Mouse (Mus musculus): ENCODE data around the gene Mylk4. TPM values are rescaled to one million over a fixed set of nuclear protein-coding genes. Genes with fewer than 3 reads are reported as not detected.

Gene Mylk4
- total RNA-seq, 2 experiments from 2014 or later, result 0.15 to 0.18 TPM

DNA sequence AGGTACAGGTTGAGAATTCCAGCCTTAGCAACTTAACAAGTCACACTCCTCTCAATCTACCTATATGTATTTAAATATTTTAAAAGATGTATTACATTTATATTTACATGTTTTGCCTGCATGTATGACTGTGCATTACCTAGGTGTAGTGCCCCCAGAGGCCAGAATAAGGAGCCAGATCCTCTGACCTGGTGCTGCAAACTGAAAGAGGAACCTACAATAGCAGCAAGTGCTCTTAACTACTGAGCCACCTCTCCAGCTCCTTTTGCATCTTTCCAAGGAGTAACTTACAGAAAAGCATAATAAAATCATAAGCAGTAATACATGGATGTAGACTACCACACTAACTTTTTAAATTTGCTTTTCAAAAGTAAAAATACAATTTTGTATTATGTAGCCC is 17.1 kb upstream of the Mylk4 start:
- intact Hi-C loops (cut with DNase I), result loop anchor here (10.0 kb wide), 1 partner anchor 1006 kb away; no protein-coding TSS in a partner anchor
- DNase-seq (ENCODE audit: low spot score in 2 of 2), result no peak

DNA sequence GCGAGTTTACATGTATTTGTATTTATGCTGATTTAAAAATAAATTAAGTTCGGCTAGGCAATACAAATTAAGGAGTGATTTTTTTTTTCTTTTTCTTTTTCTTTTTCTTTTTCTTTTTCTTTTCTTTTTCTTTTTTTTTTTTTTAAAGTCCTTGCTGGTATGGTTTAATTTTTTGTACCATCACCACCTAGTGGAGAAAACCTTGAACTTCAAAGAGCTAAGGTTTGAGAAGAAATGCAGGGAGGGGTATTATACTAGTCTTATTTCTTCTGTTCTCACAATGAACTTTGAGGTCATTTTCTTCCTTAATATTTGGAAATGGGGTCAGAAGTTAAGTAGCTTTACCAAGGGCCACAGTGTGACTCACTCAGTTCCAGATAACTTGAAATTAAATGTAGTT is 15.4 kb upstream of the Mylk4 start:
- intact Hi-C loops (cut with DNase I), result no loop called here
- no peak for DNase-seq (ENCODE audit: low spot score in 2 of 2)

DNA sequence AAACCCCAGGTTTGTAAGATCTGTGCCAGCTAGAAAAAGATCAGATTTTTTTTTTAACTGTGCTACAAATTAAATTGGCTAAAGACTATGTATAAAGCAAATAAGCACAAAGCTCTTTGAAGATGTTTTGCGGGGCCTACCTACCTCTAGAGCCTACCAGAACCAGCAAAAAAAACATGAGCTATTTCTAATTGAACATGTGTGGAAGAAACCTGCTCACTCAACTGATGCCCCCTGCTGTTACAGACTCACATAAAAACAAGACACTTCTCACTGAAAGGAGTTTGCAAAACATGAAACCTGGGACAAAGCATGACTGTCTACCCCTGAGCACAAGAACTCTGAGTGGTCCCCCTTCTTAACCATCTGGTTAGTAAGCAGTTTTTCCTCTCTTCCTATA is 13.3 kb upstream of the Mylk4 start:
- intact Hi-C loops (cut with DNase I), result loop anchor here (2.0 kb wide), 1 partner anchor 28 kb away; no protein-coding TSS in a partner anchor
- DNase-seq (ENCODE audit: low spot score in 2 of 2), result no peak

DNA sequence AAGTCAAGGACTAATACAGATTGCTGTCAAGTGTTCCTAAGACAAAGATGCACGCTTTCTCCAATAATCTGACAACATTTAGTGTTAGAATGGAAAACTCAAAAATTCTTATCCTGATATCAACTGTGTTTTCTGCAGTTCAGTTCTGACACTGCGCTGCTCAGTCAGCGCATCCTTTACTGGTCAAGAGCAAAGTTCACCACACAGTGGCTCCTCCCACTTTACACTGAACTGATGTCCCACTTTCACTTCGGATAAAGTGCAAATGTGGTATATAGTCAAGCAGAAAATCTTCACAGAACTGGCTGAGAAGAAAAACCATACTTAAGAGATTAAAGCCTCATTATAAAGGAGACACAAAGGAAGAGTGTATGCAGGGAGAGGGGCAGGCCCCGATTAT is 11.4 kb upstream of the Mylk4 start:
- DNase-seq (ENCODE audit: low spot score in 2 of 2), result no peak
- intact Hi-C loops (cut with DNase I), result no loop called here

DNA sequence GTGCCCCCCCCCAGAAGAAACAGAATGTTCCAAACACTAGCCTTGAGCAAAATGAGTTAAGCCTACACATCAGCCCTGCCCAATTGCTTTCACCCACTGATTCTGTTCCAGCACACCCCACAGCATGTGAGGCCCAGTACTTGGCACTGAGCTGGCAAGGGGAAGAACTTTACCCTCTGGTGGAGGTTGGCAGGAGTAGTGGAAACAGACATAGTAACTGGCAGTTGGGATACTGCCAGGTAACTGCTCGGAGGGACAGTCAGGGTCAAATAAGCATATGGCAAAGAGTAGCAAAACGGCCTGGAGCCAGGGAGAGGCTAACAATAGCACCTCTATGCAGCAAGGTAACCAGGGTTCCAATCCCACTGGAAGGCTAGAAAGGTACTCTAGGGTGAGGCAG is 10.9 kb upstream of the Mylk4 start:
- intact Hi-C loops (cut with DNase I), result no loop called here

DNA sequence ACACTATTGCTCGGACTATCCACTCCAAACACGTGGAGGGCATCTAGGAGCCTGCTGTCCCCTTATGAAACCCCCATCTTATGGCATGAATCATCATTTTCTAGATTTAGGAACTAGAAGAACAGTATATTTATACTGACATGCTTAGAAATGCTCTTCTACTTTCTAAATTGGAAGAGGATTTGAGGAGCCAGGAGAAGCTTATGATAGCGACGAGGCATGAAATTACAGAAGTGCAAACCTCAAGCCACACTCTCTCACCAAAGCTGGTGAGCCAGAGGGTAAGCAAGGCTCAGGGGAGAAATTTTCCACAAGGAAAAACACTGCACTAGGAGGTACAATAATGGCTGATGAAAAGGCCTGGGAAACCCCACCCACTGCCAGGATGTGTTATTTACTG is 6.0 kb upstream of the Mylk4 start:
- intact Hi-C loops (cut with DNase I), result no loop called here
- no peak for DNase-seq (ENCODE audit: low spot score in 2 of 2)

More for the DNA sequence above, 10.9 kb upstream of the Mylk4 start:
- no peak for DNase-seq (ENCODE audit: low spot score in 2 of 2)

DNA sequence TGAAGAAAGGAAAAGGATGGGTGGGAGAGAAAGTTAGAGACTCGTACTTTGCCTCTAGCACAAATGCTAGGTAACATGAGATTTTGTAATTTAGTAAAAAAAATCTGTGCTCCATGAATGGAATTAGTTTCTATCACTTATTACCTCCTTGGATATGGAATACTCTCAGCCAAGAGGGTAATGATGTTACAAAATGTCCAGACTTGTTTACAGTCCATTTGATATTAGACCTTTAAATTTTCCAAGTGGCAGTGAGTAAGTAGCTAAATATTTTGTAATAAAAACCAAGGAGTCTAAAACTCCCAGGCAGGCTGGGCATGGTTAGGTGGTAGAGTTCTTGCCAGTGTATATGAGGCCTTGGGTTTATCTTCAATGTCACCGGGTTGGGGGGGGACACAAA is 3.8 kb upstream of the Mylk4 start:
- no peak for DNase-seq (ENCODE audit: low spot score in 2 of 2)
- intact Hi-C loops (cut with DNase I), result no loop called here

DNA sequence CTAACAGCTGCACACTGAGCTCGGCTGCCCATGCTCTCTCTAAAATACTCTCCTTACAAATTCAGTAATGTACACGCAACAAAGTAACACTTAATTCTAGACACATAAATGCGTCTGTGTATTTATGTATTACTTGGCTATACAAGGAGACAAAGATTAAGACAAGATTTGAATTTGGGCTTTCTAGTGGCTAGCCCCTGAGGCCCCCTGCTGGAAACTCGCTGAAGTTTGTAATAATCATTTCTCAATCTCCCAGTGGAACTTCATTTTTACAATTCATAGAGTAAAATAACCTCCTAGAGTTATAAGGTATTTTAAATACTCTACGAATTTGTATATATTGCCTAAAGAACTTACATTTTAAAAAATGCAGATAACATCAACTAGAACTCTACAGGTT is 699 bp downstream of the Mylk4 start:
- DNase-seq (ENCODE audit: low spot score in 2 of 2), result no peak
- intact Hi-C loops (cut with DNase I), result no loop called here

DNA sequence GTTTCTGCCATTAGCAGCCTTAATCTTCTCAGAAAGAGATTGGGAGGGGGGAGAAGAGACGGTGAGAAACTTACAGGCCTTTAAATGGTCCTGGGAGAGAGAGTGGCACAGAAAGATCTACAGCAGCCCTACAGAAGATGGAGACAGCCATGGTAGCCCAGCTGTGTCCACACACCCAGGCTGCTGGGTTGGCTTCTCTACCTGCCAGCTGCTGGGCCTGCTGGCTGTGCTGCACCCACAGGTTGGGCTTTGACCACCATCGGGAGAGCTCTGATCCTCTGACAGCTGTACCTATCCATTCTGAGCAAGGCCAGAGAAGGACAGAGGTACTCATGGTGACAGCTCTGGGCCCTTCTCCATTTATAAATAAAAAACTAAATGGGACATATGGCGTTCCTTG is 4.9 kb downstream of the Mylk4 start:
- intact Hi-C loops (cut with DNase I), result no loop called here
- DNase-seq (ENCODE audit: low spot score in 2 of 2), result no peak

DNA sequence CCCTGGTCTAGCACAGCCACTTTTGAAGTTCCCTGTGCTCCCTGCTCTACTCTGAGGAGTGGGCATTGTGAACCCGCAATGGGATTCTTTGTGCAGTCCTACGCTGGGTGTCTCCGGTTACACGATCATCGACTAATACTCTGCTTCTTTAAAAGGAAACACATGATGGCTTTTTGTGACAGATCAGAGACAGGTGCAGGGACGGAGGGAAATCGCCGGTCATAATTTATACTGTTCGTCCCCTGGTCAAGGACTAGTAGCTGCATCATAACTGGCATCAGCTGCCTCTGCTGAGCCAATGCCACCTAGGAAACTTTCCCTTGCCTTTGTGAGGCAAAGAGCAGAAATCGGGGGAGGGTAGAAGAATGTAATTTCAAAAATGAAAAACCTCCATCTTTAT is 7.4 kb downstream of the Mylk4 start:
- no peak for DNase-seq (ENCODE audit: low spot score in 2 of 2)
- intact Hi-C loops (cut with DNase I), result no loop called here

DNA sequence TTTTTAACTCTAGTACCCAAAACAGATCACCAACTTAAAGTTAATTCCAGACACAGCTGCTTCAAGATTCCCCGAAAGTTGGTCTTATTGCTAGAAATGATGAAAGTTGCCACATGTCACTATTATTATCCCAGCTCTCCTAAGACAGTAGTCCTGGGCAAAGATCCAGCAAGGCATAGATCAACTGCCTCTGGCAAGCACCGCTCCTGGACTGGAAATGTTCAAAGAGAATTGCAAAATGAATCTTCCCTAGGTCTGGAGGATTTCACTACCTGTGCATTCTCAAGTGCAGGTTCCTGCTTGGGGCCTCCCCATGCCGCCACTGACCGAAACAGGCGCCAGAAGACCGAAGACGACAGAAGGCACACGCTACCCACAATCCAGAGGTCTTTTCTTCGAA is 7.9 kb downstream of the Mylk4 start:
- intact Hi-C loops (cut with DNase I), result no loop called here
- no peak for DNase-seq (ENCODE audit: low spot score in 2 of 2)

DNA sequence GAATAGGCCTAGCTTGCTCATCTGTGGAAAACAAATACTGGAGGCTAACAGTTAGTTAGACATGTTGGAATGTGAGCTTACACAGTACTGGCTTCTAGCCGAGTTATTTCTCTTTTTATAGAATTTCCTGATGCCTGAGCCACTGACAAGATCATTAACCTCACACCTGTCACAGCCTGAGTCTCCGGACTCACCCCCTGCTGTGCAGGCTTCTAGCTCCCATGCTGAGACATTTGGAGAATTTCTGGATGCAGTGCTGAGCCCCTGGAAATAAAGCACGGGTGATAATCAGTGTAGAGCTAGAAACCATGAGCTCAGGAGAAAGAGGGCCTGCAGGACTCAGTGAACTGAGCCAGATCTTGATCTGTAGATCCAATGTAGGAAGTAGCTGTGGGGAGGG is 13.8 kb downstream of the Mylk4 start:
- intact Hi-C loops (cut with DNase I), result loop anchor here (2.0 to 5.0 kb wide), 2 partner anchors 27 to 992 kb away; no protein-coding TSS in a partner anchor
- no peak for DNase-seq (ENCODE audit: low spot score in 2 of 2)

DNA sequence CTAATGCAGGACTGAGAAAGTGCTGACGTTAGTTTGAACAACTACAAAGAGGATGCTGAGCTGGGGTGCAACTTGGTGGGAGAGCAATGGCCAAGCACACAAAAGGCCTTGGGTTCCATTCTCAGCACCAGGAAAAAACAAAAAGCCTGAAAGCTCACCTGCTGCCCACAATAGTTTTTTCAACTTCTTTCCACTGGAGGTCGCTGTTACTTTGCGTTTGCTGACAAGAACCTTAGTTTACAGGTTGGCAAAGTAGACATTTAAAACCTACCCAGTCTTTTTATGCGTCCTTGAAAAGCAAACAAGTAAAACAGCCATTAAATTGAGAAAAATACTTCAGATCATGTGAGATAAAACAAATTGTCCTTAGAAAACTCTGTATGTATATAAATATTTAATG is 15.7 kb downstream of the Mylk4 start:
- no peak for DNase-seq (ENCODE audit: low spot score in 2 of 2)
- intact Hi-C loops (cut with DNase I), result loop anchor here (2.0 to 5.0 kb wide), 2 partner anchors 29 to 994 kb away; no protein-coding TSS in a partner anchor

DNA sequence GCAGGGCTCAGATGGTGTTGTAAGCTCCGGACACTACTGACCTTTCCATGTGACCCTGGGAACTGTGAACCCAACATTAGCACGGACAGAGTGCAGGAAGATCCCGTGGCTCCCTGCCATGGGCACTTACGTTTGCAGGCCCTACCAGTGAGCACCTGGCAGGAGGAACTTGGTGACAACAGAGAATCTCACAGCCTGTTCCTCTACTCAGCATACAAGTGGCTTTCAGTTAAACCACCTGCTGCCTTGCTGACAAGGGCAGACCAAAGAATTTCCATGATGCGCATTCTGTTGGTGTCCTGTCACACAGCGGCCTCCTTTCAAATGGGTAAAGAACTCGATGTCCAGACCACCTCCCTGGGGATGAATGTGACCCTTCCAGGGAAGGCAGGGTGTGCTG is 19.3 kb downstream of the Mylk4 start:
- DNase-seq (ENCODE audit: low spot score in 2 of 2), result no peak
- intact Hi-C loops (cut with DNase I), result no loop called here

DNA sequence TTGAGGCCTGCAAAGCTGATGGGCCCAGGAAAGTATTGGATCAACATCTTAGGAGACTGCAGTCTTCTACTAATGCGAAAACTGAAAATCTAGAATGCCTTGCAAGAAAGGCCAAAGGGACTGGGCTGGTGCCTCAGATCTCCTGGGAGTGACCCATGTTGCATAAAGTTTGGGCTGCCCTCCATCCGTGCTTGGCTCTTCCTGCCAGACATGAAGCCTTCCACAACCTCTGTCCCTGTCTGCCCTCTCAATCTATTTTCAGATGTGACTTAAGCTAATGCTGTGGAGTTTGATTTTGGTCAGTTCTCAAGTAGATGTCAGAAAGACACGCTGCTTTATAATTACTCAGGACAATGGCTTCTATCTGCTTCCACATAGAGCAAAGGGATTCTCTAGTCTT is 20.6 kb downstream of the Mylk4 start:
- intact Hi-C loops (cut with DNase I), result no loop called here
- DNase-seq (ENCODE audit: low spot score in 2 of 2), result no peak

DNA sequence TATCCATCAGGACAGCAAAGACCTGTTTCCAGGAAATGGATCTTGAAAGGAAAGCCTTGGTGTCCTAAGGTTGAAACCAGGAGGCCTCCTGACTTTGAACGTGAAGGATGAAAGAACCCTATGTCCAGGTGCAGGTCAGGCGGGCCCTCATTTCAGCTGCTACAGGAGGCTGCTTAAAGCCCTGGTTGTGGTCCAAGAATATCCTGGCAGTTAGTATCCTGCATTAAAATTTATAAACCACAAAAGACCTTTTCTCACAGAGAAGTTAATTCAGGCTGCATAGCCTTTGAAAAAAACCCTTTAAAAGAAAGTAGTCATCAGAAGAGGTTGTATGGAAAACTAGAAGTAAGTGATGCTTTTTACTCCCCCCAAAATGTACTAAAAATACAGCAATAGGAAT is 23.0 kb downstream of the Mylk4 start:
- no peak for DNase-seq (ENCODE audit: low spot score in 2 of 2)
- intact Hi-C loops (cut with DNase I), result no loop called here

DNA sequence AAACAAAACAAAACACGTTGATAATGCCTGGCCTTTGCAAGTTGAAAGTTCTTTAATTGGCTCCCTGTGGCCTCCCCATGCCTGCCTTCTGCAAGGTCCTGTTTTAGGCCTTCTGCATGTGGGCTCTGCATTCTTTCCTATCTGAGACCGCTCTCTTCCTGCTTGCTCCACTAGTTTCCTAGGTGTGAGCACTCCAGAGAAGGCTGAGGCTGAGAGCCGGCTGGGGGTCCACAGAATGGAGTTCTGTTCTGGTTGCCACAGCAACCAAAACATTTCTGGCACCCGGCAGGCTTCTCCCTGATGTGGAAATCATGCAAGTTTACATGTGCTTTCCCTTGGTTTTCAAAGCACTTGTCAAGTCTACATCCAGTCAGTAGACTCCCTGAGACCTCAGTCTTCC is 24.7 kb downstream of the Mylk4 start:
- DNase-seq (ENCODE audit: low spot score in 2 of 2), result no peak
- intact Hi-C loops (cut with DNase I), result no loop called here

DNA sequence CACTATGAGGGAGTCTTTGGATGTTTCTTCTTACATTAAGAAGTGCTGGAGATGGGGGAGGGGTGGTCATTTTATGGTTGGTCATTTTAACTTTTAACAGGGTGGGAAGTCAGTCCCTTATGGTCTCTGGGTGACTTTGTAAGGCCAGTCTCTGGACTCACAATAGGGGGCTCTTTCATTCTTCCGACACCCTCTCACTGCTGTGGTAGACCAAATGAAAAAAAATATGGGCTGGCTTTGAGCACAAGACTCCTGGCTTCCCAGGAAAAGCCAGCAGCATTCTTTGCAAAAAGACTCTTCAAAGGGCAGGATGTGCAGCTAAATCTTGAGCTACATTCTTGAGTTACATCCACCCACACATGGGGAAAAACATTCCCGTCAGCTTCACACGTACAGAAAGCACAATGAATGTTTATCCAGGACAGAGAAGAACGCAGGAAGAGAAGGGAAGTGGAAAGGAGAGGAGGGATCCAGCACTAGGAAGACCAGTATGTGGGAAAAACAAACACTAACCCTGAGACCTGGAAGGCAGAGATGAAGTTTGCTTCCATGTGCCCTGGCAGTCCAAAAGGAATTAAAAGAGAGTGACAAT is 31.6 kb downstream of the Mylk4 start:
- intact Hi-C loops (cut with DNase I), result no loop called here
- DNase-seq (ENCODE audit: low spot score in 2 of 2), result no peak

DNA sequence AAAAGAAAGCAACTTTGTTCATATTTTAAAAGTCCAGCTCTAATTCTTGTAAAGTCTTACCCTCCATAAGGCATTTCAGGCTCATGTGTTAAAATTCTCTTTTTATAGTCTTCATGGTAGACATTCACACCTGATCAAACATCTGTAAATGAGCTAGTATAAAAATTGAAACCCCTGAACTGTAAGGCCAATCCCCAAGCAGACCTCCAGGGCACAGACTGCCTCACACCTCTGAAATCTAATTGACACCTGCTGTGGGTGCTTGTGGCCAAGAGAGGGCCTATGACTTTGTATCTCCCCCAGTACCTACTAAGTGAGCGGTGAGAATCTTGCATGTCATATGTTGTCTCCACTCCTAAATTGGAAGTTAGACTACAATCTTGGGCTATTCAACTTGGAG is 33.2 kb downstream of the Mylk4 start:
- intact Hi-C loops (cut with DNase I), result no loop called here
- no peak for DNase-seq (ENCODE audit: low spot score in 2 of 2)

DNA sequence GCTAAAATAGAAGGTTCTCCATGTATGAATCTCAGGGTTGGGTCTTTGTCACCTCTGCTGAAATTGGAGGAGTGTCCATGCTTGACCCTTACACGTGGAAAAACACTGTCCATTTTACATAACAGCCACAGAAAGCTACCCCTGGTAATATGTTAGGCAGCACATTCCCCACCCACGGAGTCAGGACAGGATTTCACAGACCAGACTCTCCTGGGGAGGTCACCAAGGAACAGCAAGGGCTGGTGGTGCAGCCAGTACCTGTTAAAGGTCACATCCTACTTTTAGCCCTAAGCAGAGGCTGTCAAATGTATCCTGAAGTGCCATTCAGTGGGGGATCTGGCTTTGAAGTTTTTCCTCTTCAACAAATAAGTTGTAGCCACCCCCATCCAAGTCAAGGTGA is 35.3 kb downstream of the Mylk4 start:
- DNase-seq (ENCODE audit: low spot score in 2 of 2), result no peak
- intact Hi-C loops (cut with DNase I), result no loop called here

DNA sequence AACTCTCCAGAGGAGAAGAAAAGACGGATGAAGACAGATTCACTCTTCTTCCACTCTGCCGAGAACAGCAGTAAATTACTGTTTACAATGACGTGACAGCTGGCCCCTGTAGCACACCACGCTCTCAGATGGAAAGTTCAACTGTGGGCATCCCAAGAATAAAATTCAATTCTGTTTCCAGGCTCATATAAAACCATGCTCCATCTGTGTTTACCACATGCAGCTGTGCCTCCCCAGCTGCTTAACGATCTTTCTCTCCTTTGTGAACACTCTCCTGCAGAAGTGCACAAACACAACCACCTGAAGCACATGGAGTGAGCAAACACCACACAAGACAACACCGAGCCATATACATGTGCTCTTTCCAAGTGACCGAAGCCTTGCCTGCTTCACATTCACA is 42.6 kb downstream of the Mylk4 start:
- DNase-seq (ENCODE audit: low spot score in 2 of 2), result no peak
- intact Hi-C loops (cut with DNase I), result no loop called here

DNA sequence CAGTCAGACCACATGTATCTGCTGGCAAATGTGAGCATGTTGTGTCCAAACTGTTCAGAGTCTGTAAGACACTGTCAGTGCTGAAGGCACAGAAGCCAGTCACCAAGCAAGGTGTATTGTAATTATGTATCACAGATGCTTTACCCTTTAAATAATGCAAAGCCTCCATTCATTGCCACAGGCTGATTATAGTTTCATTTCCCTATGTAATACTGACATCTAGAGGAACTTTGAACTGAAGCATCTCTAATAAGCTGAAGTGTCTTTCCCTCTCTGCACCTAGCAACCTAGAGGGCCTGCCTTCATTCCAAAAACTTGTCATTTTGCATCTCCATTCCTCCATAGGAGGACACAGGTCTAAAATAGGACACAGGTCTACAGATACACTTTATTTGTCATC is 52.5 kb downstream of the Mylk4 start:
- intact Hi-C loops (cut with DNase I), result no loop called here
- no peak for DNase-seq (ENCODE audit: low spot score in 2 of 2)
